Mouse (Mus musculus) hindbrain, embryonic 15.5 days (tissue): ENCODE results near the gene Rnf126. TPM values are rescaled to one million over a fixed set of nuclear protein-coding genes. Genes with fewer than 3 reads are reported as not detected.
A peak's percentile ranks its signal among the peaks of the same experiment; 100 is the strongest.

Experiments
- ATAC-seq: fragments of 200-750 bp; cut with Nextera tagmentation; 2 replicates; pipeline ENCODE4 v1.8.0; 2017; ENCODE audit warnings: low read depth, moderate number of reproducible peaks, moderate TSS enrichment; ENCODE audit not compliant: low FRiP score
- H3K27ac ChIP-seq: fragments of 300-500 bp; sonication (generic); replicated peaks from 2 replicates; pipeline ENCODE4 v1.5.1; 2015; ENCODE audit warnings: mild to moderate bottlenecking, inconsistent platforms
- H3K27me3 ChIP-seq: fragments of 300-500 bp; sonication (generic); 2 replicates; pipeline ENCODE4 v1.6.1; 2015; ENCODE audit warnings: control low read depth, inconsistent platforms
- H3K36me3 ChIP-seq: fragments of 300-500 bp; sonication (generic); 2 replicates; pipeline ENCODE4 v1.6.1; 2015; ENCODE audit warnings: control low read depth, inconsistent platforms
- H3K4me1 ChIP-seq: fragments of 300-500 bp; sonication (generic); replicated peaks from 2 replicates; pipeline ENCODE4 v1.6.1; 2015; ENCODE audit warnings: control low read depth, inconsistent platforms
- H3K4me2 ChIP-seq: fragments of 300-500 bp; sonication (generic); 2 replicates; pipeline ENCODE4 v1.6.1; 2015; ENCODE audit warnings: moderate library complexity, mild to moderate bottlenecking, inconsistent platforms
- H3K4me3 ChIP-seq: fragments of 300-500 bp; sonication (generic); 2 replicates; pipeline ENCODE4 v1.5.1; 2015; ENCODE audit warnings: mild to moderate bottlenecking, inconsistent platforms
- H3K9ac ChIP-seq: fragments of 300-500 bp; sonication (generic); 2 replicates; pipeline ENCODE4 v1.6.1; 2015; ENCODE audit warnings: inconsistent platforms
- H3K9me3 ChIP-seq: fragments of 300-500 bp; sonication (generic); 2 replicates; pipeline ENCODE4 v1.6.1; 2016; ENCODE audit warnings: control low read depth, inconsistent platforms
- WGBS: fragments of 180-500 bp; shearing (Covaris S2); methylation state at CpG from one replicate; pipeline ENCODE4 v1.1.7; 2015; 5-methylcytosine and 5-hydroxymethylcytosine counted together
- polyA plus RNA-seq: library from polyadenylated mRNA; unstranded; fragments of >200 nt; fragmentation: Nextera tagmentation; extraction: Ambion mirVana; gene quantifications from 2 replicates; pipeline ENCODE4 v1.2.1, GENCODE M21; 2015

The Rnf126 gene
- polyA plus RNA-seq, 1 experiment from 2014 or later: 125 TPM

DNA sequence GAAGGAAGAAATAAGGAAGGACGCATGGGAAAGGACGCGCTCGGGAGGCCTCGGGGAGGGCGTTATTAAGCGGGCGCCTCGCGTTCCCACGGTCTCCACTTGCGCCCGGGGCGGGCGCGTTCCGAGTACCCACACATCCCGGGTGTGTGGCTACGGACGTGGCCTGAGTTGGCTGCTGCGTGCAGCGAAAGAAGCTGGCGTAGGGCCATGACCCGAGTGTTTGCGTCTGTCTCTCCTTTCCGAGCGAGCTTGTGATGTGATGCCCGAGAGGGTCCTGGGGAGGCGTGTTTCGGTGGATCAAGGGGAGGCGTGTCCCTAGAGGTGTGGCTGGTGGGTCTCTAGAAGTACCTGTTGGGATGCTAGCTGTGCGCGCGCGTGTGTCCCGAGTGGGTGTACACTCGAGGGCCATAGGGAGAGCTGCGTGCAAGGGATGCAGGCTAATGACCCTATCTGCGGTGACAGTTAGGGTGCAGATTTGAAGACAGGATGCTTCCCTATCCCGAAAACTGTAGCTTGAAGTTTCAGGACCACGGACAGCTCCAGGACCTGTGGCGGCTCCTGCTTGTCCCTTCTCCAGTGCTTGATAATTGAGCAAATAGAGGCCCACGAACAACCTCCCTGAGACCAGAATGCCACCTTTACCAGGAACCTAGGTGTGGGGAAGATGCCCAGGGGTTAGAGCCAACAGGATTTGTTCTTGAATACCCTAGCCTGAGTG lies 49.0 kb downstream of the Rnf126 start:
- 2% methylated on average over 43 of the region's 43 CpGs for WGBS
- Histone ChIP-seq H3K4me1 (peaks cover 33% of the 10 kb centered on the region), H3K4me2 (peak overlapping the region; percentile 82), H3K36me3 (no peaks in the 10 kb centered on the region), H3K9me3 (no peaks in the 10 kb centered on the region), H3K27ac (no peak overlapping the region), H3K27me3 (peaks cover 24% of the 10 kb centered on the region), H3K4me3 (peak overlapping the region; percentile 86), H3K9ac (peak overlapping the region; percentile 84)
- ATAC-seq: no peak

DNA sequence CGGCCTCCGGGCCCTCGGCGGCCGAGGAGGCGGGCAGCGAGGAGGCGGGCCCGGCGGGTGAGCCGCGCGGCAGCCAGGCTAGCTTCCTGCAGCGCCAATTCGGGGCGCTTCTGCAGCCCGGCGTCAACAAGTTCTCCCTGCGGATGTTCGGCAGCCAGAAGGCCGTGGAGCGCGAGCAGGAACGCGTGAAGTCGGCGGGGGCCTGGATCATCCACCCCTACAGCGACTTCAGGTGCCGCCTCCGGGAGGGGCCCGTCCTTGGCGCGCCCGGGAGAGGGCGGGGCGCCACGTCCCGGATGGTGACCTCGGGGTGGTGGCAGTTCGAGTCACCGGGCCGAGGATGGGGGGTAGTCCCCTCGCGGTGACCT lies 49.8 kb downstream of the Rnf126 start:
- no peaks in the 10 kb centered on the region for H3K36me3 ChIP-seq
- H3K9me3 ChIP-seq: no peaks in the 10 kb centered on the region
- peak overlapping the region; percentile 82 for H3K4me2 ChIP-seq
- H3K27ac ChIP-seq: peak overlapping the region; percentile 64
- peaks cover 28% of the 10 kb centered on the region for H3K4me1 ChIP-seq
- H3K27me3 ChIP-seq: peaks cover 24% of the 10 kb centered on the region
- peak overlapping the region; percentile 86 for H3K4me3 ChIP-seq
- WGBS: 0% methylated on average over 42 of the region's 44 CpGs
- peak overlapping the region; percentile 84 for H3K9ac ChIP-seq
- 0 out of 2 replicates have a peak, but pooled peaks have one; percentile 3 for ATAC-seq

DNA sequence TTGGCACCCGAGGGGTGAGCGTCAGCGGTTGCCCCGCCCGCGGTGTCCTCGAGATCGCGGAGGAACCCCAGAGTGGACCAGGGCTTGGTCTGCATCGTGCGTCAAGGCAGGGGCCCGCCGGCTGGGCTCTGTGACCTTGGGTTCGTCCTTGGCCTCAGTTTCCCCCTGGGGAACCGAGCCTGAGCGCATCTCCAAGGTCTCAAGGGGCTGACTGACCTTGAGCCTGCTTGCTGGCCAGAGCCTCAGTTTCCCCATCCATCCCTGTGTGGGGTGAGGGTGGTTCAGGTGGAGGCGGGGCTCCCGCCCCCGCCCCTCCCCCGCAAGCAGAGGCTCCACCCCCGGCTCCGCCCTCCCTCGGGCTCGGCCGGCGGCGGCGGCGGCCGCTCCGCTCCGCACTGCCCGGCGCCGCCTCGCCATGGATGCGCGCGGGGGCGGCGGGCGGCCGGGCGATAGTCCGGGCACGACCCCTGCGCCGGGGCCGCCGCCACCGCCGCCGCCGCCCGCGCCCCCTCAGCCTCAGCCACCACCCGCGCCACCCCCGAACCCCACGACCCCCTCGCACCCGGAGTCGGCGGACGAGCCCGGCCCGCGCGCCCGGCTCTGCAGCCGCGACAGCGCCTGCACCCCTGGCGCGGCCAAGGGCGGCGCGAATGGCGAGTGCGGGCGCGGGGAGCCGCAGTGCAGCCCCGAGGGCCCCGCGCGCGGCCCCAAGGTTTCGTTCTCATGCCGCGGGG lies 50.3 kb downstream of the Rnf126 start, which contains the start of gene Hcn2:
TSS of gene Hcn2 (plus strand) at position 381 of the 734 bp plus-strand sequence.
- H3K27me3 ChIP-seq: peaks cover 24% of the 10 kb centered on the region

DNA sequence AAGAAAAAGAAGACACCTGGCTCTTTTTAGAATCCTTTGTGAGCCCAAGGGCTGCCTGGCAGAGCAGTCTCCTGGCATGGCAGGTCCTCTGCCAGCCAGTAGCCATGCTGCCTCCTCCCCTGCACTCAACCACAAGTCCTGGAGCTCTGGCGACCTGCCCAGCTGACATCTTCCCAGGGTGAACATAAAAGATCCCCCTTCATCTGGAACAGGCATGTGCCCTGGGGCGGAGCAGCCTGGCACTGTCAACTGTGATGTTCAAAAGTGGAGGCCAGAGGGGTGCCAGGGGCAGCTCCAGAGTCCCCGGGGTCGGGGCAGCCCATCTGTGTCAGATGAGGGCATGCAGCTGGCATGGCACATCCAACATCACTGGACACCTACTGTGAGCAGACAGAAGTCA lies 51.8 kb downstream of the Rnf126 start:
- H3K4me3 ChIP-seq: no peak overlapping the region
- 52% methylated on average over 4 of the region's 4 CpGs for WGBS
- H3K4me2 ChIP-seq: no peak overlapping the region
- peaks cover 16% of the 10 kb centered on the region for H3K36me3 ChIP-seq
- H3K27me3 ChIP-seq: peaks cover 24% of the 10 kb centered on the region
- no peak overlapping the region for H3K9ac ChIP-seq
- H3K4me1 ChIP-seq: peaks cover 28% of the 10 kb centered on the region
- no peak for ATAC-seq
- no peaks in the 10 kb centered on the region for H3K9me3 ChIP-seq
- H3K27ac ChIP-seq: no peak overlapping the region

More for the DNA sequence above, 50.3 kb downstream of the Rnf126 start, which contains the start of gene Hcn2:
- WGBS: 2% methylated on average over 54 of the region's 91 CpGs
- H3K36me3 ChIP-seq: peaks cover 5% of the 10 kb centered on the region
- peaks cover 28% of the 10 kb centered on the region for H3K4me1 ChIP-seq
- ATAC-seq: peak; percentile 57
- peak within 1 kb of the TSS; percentile 64 for H3K27ac ChIP-seq
- H3K9ac ChIP-seq: peak within 1 kb of the TSS; percentile 84
- peak within 1 kb of the TSS; percentile 86 for H3K4me3 ChIP-seq
- H3K4me2 ChIP-seq: peak within 1 kb of the TSS; percentile 82
- no peaks in the 10 kb centered on the region for H3K9me3 ChIP-seq

DNA sequence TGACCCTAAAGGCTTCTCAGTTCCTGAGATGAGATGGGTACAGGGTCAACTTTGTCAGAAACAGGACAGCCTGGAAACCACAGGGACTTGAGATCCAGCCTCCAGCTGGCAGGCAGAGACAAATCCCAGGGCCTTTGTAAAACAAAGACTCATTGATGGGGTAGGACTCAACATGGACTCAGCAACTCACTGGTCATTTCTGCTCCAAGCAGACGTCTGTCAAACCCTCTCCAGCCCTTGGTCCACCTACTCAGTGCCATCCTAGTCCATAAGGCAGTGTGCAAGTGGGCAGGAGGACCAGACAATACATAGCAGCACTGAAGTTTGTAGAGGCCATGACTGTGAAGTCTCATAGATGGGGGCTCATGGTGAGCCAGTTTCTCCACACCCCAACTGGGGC lies 53.6 kb downstream of the Rnf126 start:
- no peak overlapping the region for H3K9ac ChIP-seq
- H3K9me3 ChIP-seq: no peaks in the 10 kb centered on the region
- peaks cover 24% of the 10 kb centered on the region for H3K4me1 ChIP-seq
- peaks cover 21% of the 10 kb centered on the region for H3K27me3 ChIP-seq
- H3K4me3 ChIP-seq: no peak overlapping the region
- H3K36me3 ChIP-seq: peaks cover 16% of the 10 kb centered on the region
- H3K27ac ChIP-seq: no peak overlapping the region
- no peak overlapping the region for H3K4me2 ChIP-seq
- 40% methylated on average over 1 of the region's 1 CpGs for WGBS
- ATAC-seq: no peak

DNA sequence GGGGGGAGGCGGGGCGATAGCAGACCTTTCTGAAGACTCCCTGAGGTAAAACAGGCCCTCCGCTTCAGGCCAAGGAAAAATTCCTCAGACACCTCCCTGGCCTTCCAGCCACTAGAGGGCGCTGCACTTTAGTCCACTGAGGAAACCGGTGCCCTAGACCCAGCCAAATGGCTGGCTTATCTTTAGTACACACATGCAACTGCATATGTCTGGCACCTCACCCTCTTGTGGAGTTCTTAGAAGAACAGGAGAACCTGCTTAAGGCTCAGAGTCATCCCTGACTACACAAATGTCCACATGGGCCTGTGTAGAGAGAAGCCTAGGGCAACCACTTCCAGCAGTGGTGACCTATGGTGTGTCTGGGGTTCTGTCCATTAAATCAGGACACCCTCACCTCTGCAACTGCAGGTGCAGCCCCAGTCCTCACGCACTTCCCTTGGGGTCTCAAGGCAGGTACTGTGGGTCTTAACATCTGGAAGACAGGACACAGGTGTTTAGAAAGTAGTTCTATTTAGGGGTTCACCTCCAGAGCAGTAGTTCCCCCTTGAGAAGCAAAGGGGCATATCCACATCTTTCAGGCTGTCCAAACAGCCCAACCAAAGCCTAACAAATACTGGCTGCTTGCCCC lies 54.1 kb downstream of the Rnf126 start:
- Histone ChIP-seq H3K4me1 (peaks cover 22% of the 10 kb centered on the region), H3K36me3 (peaks cover 16% of the 10 kb centered on the region), H3K9ac (no peak overlapping the region), H3K4me2 (no peak overlapping the region), H3K9me3 (no peaks in the 10 kb centered on the region), H3K4me3 (no peak overlapping the region), H3K27ac (no peak overlapping the region), H3K27me3 (peaks cover 17% of the 10 kb centered on the region)
- 12% methylated on average over 4 of the region's 6 CpGs for WGBS
- peak; percentile 19; the same call in 1 of the 2 replicates for ATAC-seq

DNA sequence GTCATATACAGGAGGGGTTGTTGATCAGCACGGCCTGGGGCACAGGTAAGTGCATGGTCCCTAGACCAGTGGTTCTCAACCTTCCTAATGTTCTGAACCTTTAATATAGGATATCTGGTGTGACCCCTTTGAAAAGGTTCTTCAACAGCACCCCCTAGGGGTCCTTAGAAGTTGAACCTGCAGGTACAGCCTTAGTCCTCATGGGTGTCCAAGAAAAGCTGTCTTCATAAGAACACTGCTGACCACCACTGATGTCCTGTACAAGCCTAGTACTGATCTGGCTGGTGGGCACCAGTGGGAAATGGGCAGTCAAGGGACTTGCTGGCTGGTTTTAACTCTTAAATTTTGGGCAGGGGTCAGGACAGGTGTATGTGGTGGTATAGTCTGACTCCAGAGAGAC lies 54.7 kb downstream of the Rnf126 start:
- WGBS: 84% methylated on average over 1 of the region's 1 CpGs
- no peak overlapping the region for H3K4me2 ChIP-seq
- ATAC-seq: no peak

DNA sequence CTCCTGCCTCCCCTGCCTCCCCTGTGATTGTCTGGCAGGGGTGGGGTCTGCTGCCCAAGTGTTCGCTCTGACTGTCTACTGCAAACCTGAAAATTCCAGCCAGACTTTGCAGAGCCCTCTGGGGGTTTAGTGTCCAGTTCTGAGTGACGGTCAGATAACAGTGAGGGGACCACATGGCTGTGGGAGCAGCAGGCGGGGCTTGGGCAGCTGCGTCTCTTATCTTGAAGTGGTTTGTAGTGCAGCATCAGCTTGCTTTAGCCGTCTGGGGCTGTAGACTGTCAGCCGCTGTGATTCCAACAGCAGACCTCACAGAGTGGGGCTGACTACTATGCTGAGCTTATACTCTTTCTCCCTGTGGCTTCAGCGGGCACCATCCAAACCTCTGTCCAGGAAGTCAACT lies 57.4 kb downstream of the Rnf126 start:
- no peaks in the 10 kb centered on the region for H3K27me3 ChIP-seq
- H3K4me2 ChIP-seq: no peak overlapping the region
- 84% methylated on average over 7 of the region's 7 CpGs for whole genome bisulfite sequencing
- no peak overlapping the region for H3K4me3 ChIP-seq
- peaks cover 20% of the 10 kb centered on the region for H3K36me3 ChIP-seq
- H3K9me3 ChIP-seq: no peaks in the 10 kb centered on the region
- H3K27ac ChIP-seq: no peak overlapping the region
- no peak for ATAC-seq
- H3K4me1 ChIP-seq: peaks cover 33% of the 10 kb centered on the region
- H3K9ac ChIP-seq: no peak overlapping the region

More for the DNA sequence above, 54.7 kb downstream of the Rnf126 start:
- Histone ChIP-seq H3K4me3 (no peak overlapping the region), H3K36me3 (peaks cover 20% of the 10 kb centered on the region), H3K4me1 (peaks cover 22% of the 10 kb centered on the region), H3K9me3 (no peaks in the 10 kb centered on the region), H3K27me3 (peaks cover 17% of the 10 kb centered on the region), H3K9ac (no peak overlapping the region), H3K27ac (no peak overlapping the region)

DNA sequence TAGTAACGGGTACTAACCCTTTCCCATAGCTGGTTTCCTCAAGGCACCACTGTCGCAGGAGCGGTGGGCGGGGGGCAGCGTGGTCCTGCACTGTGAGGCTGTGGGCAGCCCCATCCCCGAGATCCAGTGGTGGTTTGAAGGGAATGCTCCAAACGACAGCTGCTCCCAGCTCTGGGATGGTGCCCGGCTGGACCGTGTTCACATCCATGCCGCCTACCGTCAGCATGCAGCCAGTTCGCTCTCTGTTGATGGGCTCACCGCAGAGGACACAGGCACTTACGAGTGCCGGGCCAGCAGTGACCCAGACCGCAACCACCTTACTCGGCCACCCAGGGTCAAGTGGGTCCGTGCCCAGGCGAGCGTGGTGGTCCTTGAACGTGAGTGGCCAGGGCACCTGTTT lies 58.1 kb downstream of the Rnf126 start:
- WGBS: 92% methylated on average over 21 of the region's 21 CpGs
- ATAC-seq: no peak
- H3K9ac ChIP-seq: no peak overlapping the region
- no peaks in the 10 kb centered on the region for H3K27me3 ChIP-seq
- no peak overlapping the region for H3K4me2 ChIP-seq
- H3K4me3 ChIP-seq: no peak overlapping the region
- no peaks in the 10 kb centered on the region for H3K9me3 ChIP-seq
- H3K36me3 ChIP-seq: peaks cover 20% of the 10 kb centered on the region
- H3K4me1 ChIP-seq: peaks cover 33% of the 10 kb centered on the region
- H3K27ac ChIP-seq: no peak overlapping the region

Other genes with a start within 250 kb of the Rnf126 start
- gene Plpp2, start 233.2 kb downstream of the Rnf126 start, polyA plus RNA-seq: 17.7 and 21.9 TPM in 2 replicates
- 64.8 and 75.6 TPM in 2 replicates for gene Mier2, start 211.8 kb downstream of the Rnf126 start, polyA plus RNA-seq
- gene Theg, start 179.6 kb downstream of the Rnf126 start, polyA plus RNA-seq: not detected in 2 replicates
- 0.54 and 0.60 TPM in 2 replicates for gene C2cd4c, start 152.9 kb downstream of the Rnf126 start, polyA plus RNA-seq
- gene Shc2, start 129.0 kb downstream of the Rnf126 start, polyA plus RNA-seq: 28.1 and 28.5 TPM in 2 replicates
- gene Odf3l2, start 121.2 kb downstream of the Rnf126 start, polyA plus RNA-seq: 0.13 and 0.43 TPM in 2 replicates
- 0.87 and 1.2 TPM in 2 replicates for gene Madcam1, start 102.4 kb downstream of the Rnf126 start, polyA plus RNA-seq
- 102 and 107 TPM in 2 replicates for gene Tpgs1, start 97.6 kb downstream of the Rnf126 start, polyA plus RNA-seq
- gene Cdc34, start 84.8 kb downstream of the Rnf126 start, polyA plus RNA-seq: 82.4 and 91.7 TPM in 2 replicates
- gene Gzmm, start 77.9 kb downstream of the Rnf126 start, polyA plus RNA-seq: 1.3 and 1.4 TPM in 2 replicates
- 985 and 993 TPM in 2 replicates for gene Bsg, start 62.5 kb downstream of the Rnf126 start, polyA plus RNA-seq
- gene Hcn2, start 50.3 kb downstream of the Rnf126 start, polyA plus RNA-seq: 2.6 and 2.8 TPM in 2 replicates
- gene Polrmt, start 20.4 kb downstream of the Rnf126 start, polyA plus RNA-seq: 37.0 and 43.0 TPM in 2 replicates
- 2.2 and 2.4 TPM in 2 replicates for gene Fgf22, start 11.9 kb downstream of the Rnf126 start, polyA plus RNA-seq
- gene Fstl3, start 10.3 kb upstream of the Rnf126 start, polyA plus RNA-seq: 2.3 and 2.5 TPM in 2 replicates
- 0.27 and 0.28 TPM in 2 replicates for gene Prss57, start 24.0 kb upstream of the Rnf126 start, polyA plus RNA-seq
- gene Palm, start 26.6 kb upstream of the Rnf126 start, polyA plus RNA-seq: 277 and 303 TPM in 2 replicates
- 0.49 and 0.92 TPM in 2 replicates for gene Misp, start 54.0 kb upstream of the Rnf126 start, polyA plus RNA-seq
- 74.8 and 77.1 TPM in 2 replicates for gene Ptbp1, start 87.5 kb upstream of the Rnf126 start, polyA plus RNA-seq
- gene Prtn3, start 107.5 kb upstream of the Rnf126 start, polyA plus RNA-seq: 11.0 and 11.3 TPM in 2 replicates
- 383 and 417 TPM in 2 replicates for gene Plppr3, start 107.7 kb upstream of the Rnf126 start, polyA plus RNA-seq
- gene Elane, start 119.3 kb upstream of the Rnf126 start, polyA plus RNA-seq: 0.16 TPM in 1 of 2 replicates, not detected in the other
- not detected in 2 replicates for gene Cfd, start 123.9 kb upstream of the Rnf126 start, polyA plus RNA-seq
- gene Med16, start 142.0 kb upstream of the Rnf126 start, polyA plus RNA-seq: 51.2 and 54.2 TPM in 2 replicates
- 3.0 TPM in 1 of 2 replicates, not detected in the other for gene Gm26602, start 143.9 kb upstream of the Rnf126 start, polyA plus RNA-seq
- 2.7 and 3.1 TPM in 2 replicates for gene Kiss1r, start 150.0 kb upstream of the Rnf126 start, polyA plus RNA-seq
- 258 and 289 TPM in 2 replicates for gene R3hdm4, start 154.3 kb upstream of the Rnf126 start, polyA plus RNA-seq
- gene Arid3a, start 160.1 kb upstream of the Rnf126 start, polyA plus RNA-seq: 2.9 and 3.2 TPM in 2 replicates
- 93.6 and 94.7 TPM in 2 replicates for gene Wdr18, start 193.2 kb upstream of the Rnf126 start, polyA plus RNA-seq
- gene Grin3b, start 203.8 kb upstream of the Rnf126 start, polyA plus RNA-seq: 0.29 and 0.34 TPM in 2 replicates
- 24.5 and 27.3 TPM in 2 replicates for gene Tmem259, start 217.4 kb upstream of the Rnf126 start, polyA plus RNA-seq
- 29.4 and 33.6 TPM in 2 replicates for gene Cnn2, start 221.6 kb upstream of the Rnf126 start, polyA plus RNA-seq
- gene Abca7, start 229.5 kb upstream of the Rnf126 start, polyA plus RNA-seq: 4.8 and 5.4 TPM in 2 replicates
- 2.3 and 2.5 TPM in 2 replicates for gene Arhgap45, start 249.7 kb upstream of the Rnf126 start, polyA plus RNA-seq